Mouse (Mus musculus) c-Kit-positive CD71-negative TER-119-negative erythroid progenitor cells, embryonic 14.5 days (primary cell): Measurements from ENCODE around the gene Bex1.
"Not testable (repeated sequence)": the region's sequence is repeated elsewhere in the genome, so short reads cannot be mapped to it uniquely, and the experiment has no call there.

Source experiments
- DNase-seq: peaks from one replicate; pipeline ENCODE4 v3.0.0-alpha.2; 2013; ENCODE audit warnings: low read depth

Gene Bex1

GRCm38 (mm10) chrX:136214729-136215677 is at the start of gene Bex1, which contains the start of gene Tceal7:
TSS of gene Bex1 (minus strand) at chrX:136215513.
TSS of gene Tceal7 (plus strand) at chrX:136214779.
- DNase-seq, result not testable (repeated sequence)

GRCm38 (mm10) chrX:136252023-136252729 is 36.9 kb upstream of the Bex1 start:
- DNase-seq, result no peak

GRCm38 (mm10) chrX:136249671-136250070 is 34.4 kb upstream of the Bex1 start:
- no peak for DNase-seq

- no peak for DNase-seq
Measured at GRCm38 (mm10) chrX:136248811-136249210, 33.5 kb upstream of the Bex1 start.

- no peak for DNase-seq
Measured at GRCm38 (mm10) chrX:136245521-136246071, 30.3 kb upstream of the Bex1 start.

GRCm38 (mm10) chrX:136244574-136245229 is 29.4 kb upstream of the Bex1 start, which contains the start of gene Tceal9:
TSS of gene Tceal9 (plus strand) at chrX:136245079.
- DNase-seq, result peak; percentile 60

- no peak for DNase-seq
Measured at GRCm38 (mm10) chrX:136243181-136243580, 27.9 kb upstream of the Bex1 start.

GRCm38 (mm10) chrX:136238118-136238517 is 22.8 kb upstream of the Bex1 start:
- no peak for DNase-seq

GRCm38 (mm10) chrX:136227768-136228167 is 12.5 kb upstream of the Bex1 start:
- DNase-seq, result no peak

GRCm38 (mm10) chrX:136223714-136224113 is 8.4 kb upstream of the Bex1 start:
- no peak for DNase-seq

- DNase-seq, result no peak
Measured at GRCm38 (mm10) chrX:136216303-136216702, 990 bp upstream of the Bex1 start.

GRCm38 (mm10) chrX:136213396-136213795 is 1.9 kb downstream of the Bex1 start:
- no peak for DNase-seq

GRCm38 (mm10) chrX:136204406-136204805 is 10.9 kb downstream of the Bex1 start:
- DNase-seq, result no peak

GRCm38 (mm10) chrX:136203664-136204066 is 11.6 kb downstream of the Bex1 start, which contains the start of gene Tceal5:
TSS of gene Tceal5 (minus strand) at chrX:136203876.
- DNase-seq, result no peak

- no peak for DNase-seq
Measured at GRCm38 (mm10) chrX:136203257-136203656, 12.1 kb downstream of the Bex1 start.

- DNase-seq, result no peak
Measured at GRCm38 (mm10) chrX:136196873-136197272, 18.4 kb downstream of the Bex1 start.

GRCm38 (mm10) chrX:136195193-136195944 is 19.9 kb downstream of the Bex1 start:
- no peak for DNase-seq

- no peak for DNase-seq
Measured at GRCm38 (mm10) chrX:136183107-136183506, 32.2 kb downstream of the Bex1 start.

- no peak for DNase-seq
Measured at GRCm38 (mm10) chrX:136180897-136181553, 34.3 kb downstream of the Bex1 start.

GRCm38 (mm10) chrX:136172786-136173185 is 42.5 kb downstream of the Bex1 start:
- DNase-seq, result no peak

- peak; percentile 65 for DNase-seq
Measured at GRCm38 (mm10) chrX:136172118-136172551, 43.2 kb downstream of the Bex1 start, which contains the start of gene Tceal8. TSS of gene Tceal8 (minus strand) at chrX:136172342.
